Comparison of ENCODE assay signal across 1 mouse cellular context in genomic region chr16:92443644-92444113, GRCm38 (mm10).
TF ChIP-seq lines count a peak whose summit lies in the region.

No protein-coding gene starts in this region.

TF ChIP-seq in MEL, 35 proteins besides CTCF, POLR2A, EP300 and RAD21 (continued from another document):
- TF ChIP-seq UBTF (IDR thresholded peaks at IDR 0.05; ENCODE audit: borderline replicate concordance, insufficient read depth, low read depth, low read length) (no peak), E2F4 (IDR thresholded peaks at IDR 0.05; ENCODE audit: borderline replicate concordance, low read depth, low read length) (no peak), ELF1 (IDR thresholded peaks at IDR 0.05; ENCODE audit: low read depth, low read length) (peak; percentile 57), MYC (IDR thresholded peaks at IDR 0.05; ENCODE audit: low read depth, low read length) (no peak), MAFK (IDR thresholded peaks at IDR 0.05; ENCODE audit: borderline replicate concordance, low read depth, low read length) (no peak), CHD2 (IDR thresholded peaks at IDR 0.05; ENCODE audit: low read length) (no peak), USF2 (IDR thresholded peaks at IDR 0.05; ENCODE audit: borderline replicate concordance in 1 of 2, insufficient read depth in 1 of 2, low read depth in 1 of 2, low read length in 2 of 2) (no peak), ZKSCAN1 (IDR thresholded peaks at IDR 0.05; ENCODE audit: low read depth, low read length) (no peak), MAX (IDR thresholded peaks at IDR 0.05; ENCODE audit: low read length) (no peak), HCFC1 (IDR thresholded peaks at IDR 0.05; ENCODE audit: low read depth, low read length) (no peak), MAZ (IDR thresholded peaks at IDR 0.05; ENCODE audit: low read depth, low read length) (no peak), USF1 (IDR thresholded peaks at IDR 0.05; ENCODE audit: low read depth, low read length) (no peak), POLR2AphosphoS5 (IDR thresholded peaks at IDR 0.05; ENCODE audit: borderline replicate concordance, low read depth, low read length) (no peak), TAL1 (IDR thresholded peaks at IDR 0.05; ENCODE audit: low read length) (no peak), MXI1 (IDR thresholded peaks at IDR 0.05; ENCODE audit: low read depth, low read length) (no peak; the same call in 1 of the 2 replicates)
